ENCODE assay signal across 23 mouse cellular contexts in the genomic region with DNA sequence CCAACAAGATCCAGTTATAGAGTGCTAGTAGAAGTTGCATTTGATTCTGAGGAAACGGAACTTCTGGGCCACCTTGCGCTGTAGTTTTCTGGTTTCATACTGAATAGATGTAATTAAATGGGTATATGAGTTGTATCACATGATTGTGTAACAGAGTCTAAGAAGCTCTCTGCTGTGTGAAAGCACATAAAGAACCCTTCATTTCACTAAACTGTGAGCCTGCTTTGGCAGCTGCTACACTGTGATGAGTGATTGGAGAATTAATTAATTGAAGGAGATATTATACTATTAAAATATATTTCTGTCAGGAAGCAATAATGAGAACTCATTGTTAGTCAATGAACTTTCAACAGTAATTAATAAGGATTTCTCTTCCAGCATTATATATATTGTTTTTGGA.
A peak's percentile ranks its signal among the peaks of the same experiment; 100 is the strongest.
DNase-seq lines count a peak whose midpoint lies in the region; ATAC-seq and TF ChIP-seq lines count a peak whose summit lies in the region.
"Had no signal": no experiment of that assay in that cellular context is flagged by ENCODE, and none has a peak within 500 bp of the region (broad histone marks: within the 10 kb centered on the region; RNA-seq: fewer than 3 reads in every experiment).

No protein-coding gene starts in this region.

- no peaks in the 10 kb centered on the region for H3K27me3 ChIP-seq in forebrain, embryonic 14.5 days (replicated peaks; ENCODE audit: control insufficient read depth, insufficient read depth, low read length)
- H3K27me3 ChIP-seq in forebrain, embryonic 10.5 days (ENCODE audit: poor library complexity, severe bottlenecking) = no peaks in the 10 kb centered on the region
- no peaks in the 10 kb centered on the region for H3K27me3 ChIP-seq in forebrain, embryonic 16.5 days (replicated peaks; ENCODE audit: control insufficient read depth, insufficient read depth, low read length)
- H3K27me3 ChIP-seq in forebrain, embryonic 11.5 days (ENCODE audit: control insufficient read depth, insufficient read depth, low read length) = no peaks in the 10 kb centered on the region
- no peaks in the 10 kb centered on the region for H3K27me3 ChIP-seq in forebrain, postnatal 0 days (ENCODE audit: insufficient read depth, low read length)
- H3K27me3 ChIP-seq in forebrain, embryonic 13.5 days = no peaks in the 10 kb centered on the region
- H3K27me3 ChIP-seq: CH12.LX, Patski had no signal

- no peak for TF ChIP-seq CTCF in forebrain, postnatal 0 days (IDR thresholded peaks at IDR 0.05; ENCODE audit: low read depth)
- no peak for TF ChIP-seq CTCF in brain, embryonic 14.5 days (IDR thresholded peaks at IDR 0.05; ENCODE audit: borderline replicate concordance, extremely low read depth, insufficient read depth, insufficient read length)

- H3K9ac ChIP-seq in forebrain, embryonic 14.5 days (ENCODE audit: low read length) = no peak overlapping the region
- no peak overlapping the region for H3K9ac ChIP-seq in forebrain, embryonic 16.5 days (replicated peaks; ENCODE audit: low read depth, low read length)
- no peak overlapping the region for H3K9ac ChIP-seq in forebrain, embryonic 11.5 days (ENCODE audit: low read length)
- H3K9ac ChIP-seq in forebrain, postnatal 0 days = no peak overlapping the region
- no peak overlapping the region for H3K9ac ChIP-seq in forebrain, embryonic 13.5 days

- H3K4me3 ChIP-seq in forebrain, embryonic 14.5 days (ENCODE audit: low read depth, low read length) = no peak overlapping the region
- H3K4me3 ChIP-seq in forebrain, embryonic 10.5 days = no peak overlapping the region
- H3K4me3 ChIP-seq in forebrain, embryonic 16.5 days (replicated peaks; ENCODE audit: low read length) = no peak overlapping the region
- H3K4me3 ChIP-seq in forebrain, embryonic 11.5 days (ENCODE audit: low read depth, low read length) = no peak overlapping the region
- no peak overlapping the region for H3K4me3 ChIP-seq in forebrain, postnatal 0 days (ENCODE audit: low read depth, low read length)
- no peak overlapping the region for H3K4me3 ChIP-seq in forebrain, embryonic 13.5 days

- H3K9me3 ChIP-seq in forebrain, embryonic 14.5 days (replicated peaks; ENCODE audit: control insufficient read depth, low read length) = no peaks in the 10 kb centered on the region
- H3K9me3 ChIP-seq in forebrain, embryonic 10.5 days = peaks cover 7% of the 10 kb centered on the region; the same call in 1 of the 2 replicates
- no peaks in the 10 kb centered on the region for H3K9me3 ChIP-seq in forebrain, embryonic 16.5 days (ENCODE audit: control insufficient read depth, low read length)
- no peaks in the 10 kb centered on the region for H3K9me3 ChIP-seq in forebrain, embryonic 11.5 days (ENCODE audit: control insufficient read depth, low read length)
- H3K9me3 ChIP-seq in forebrain, postnatal 0 days (ENCODE audit: low read length) = no peaks in the 10 kb centered on the region
- peaks cover 4% of the 10 kb centered on the region; the same call in 1 of the 2 replicates for H3K9me3 ChIP-seq in forebrain, embryonic 13.5 days (replicated peaks)

- peak; percentile 18 for DNase-seq in forebrain, embryonic 14.5 days (ENCODE audit: low spot score)
- no peak for DNase-seq in forebrain, embryonic 10.5 days (ENCODE audit: extremely low spot score, low spot score)
- DNase-seq in forebrain, embryonic 11.5 days (ENCODE audit: low spot score) = no peak
- no peak for DNase-seq in forebrain, postnatal 0 days
- DNase-seq in brain, embryonic 14.5 days (ENCODE audit: low read depth) = peak; percentile 24
- no peak for DNase-seq in heart, postnatal 25 days (ENCODE audit: low spot score)
- DNase-seq: adrenal gland, adult 2 months; adrenal gland, adult 8-10 months; adrenal gland, postnatal 10 days; adrenal gland, postnatal 14 days; adrenal gland, postnatal 25 days; adrenal gland, postnatal 36 days; B cell, adult 2 months; cerebellum, adult 11 months; cerebellum, adult 11-12 months; cerebellum, adult 18-20 months had no signal

- no peak overlapping the region for H3K27ac ChIP-seq in forebrain, embryonic 14.5 days (ENCODE audit: low read depth, low read length)
- H3K27ac ChIP-seq in forebrain, embryonic 10.5 days = no peak overlapping the region
- no peak overlapping the region for H3K27ac ChIP-seq in forebrain, embryonic 16.5 days (ENCODE audit: low read length)
- no peak overlapping the region for H3K27ac ChIP-seq in forebrain, embryonic 11.5 days (ENCODE audit: low read depth, low read length)
- no peak overlapping the region for H3K27ac ChIP-seq in forebrain, postnatal 0 days (ENCODE audit: low read depth, low read length)
- H3K27ac ChIP-seq in forebrain, embryonic 13.5 days = no peak overlapping the region

- peak; percentile 46 for ATAC-seq in forebrain, embryonic 14.5 days
- ATAC-seq in forebrain, embryonic 16.5 days = 0 out of 2 replicates have a peak, but pooled peaks have one; percentile 52
- no peak for ATAC-seq in forebrain, embryonic 11.5 days (replicated peaks; ENCODE audit: low FRiP score)
- peak; percentile 69; the same call in 1 of the 2 replicates for ATAC-seq in forebrain, postnatal 0 days
- no peak for ATAC-seq in forebrain, embryonic 13.5 days
- ATAC-seq: activated CD4-positive, CD25-positive, alpha-beta regulatory T cell, adult 4 months; CD4-positive, CD25-positive, alpha-beta regulatory T cell, adult 4 months; Patski had no signal

- no peak overlapping the region for H3K4me2 ChIP-seq in forebrain, embryonic 14.5 days (ENCODE audit: low read length)
- no peak overlapping the region for H3K4me2 ChIP-seq in forebrain, embryonic 16.5 days (ENCODE audit: low read length)
- no peak overlapping the region for H3K4me2 ChIP-seq in forebrain, embryonic 11.5 days (ENCODE audit: low read depth, low read length, severe bottlenecking)
- H3K4me2 ChIP-seq in forebrain, postnatal 0 days (ENCODE audit: low read depth) = no peak overlapping the region
- no peak overlapping the region for H3K4me2 ChIP-seq in forebrain, embryonic 13.5 days

- intact Hi-C loops in heart, postnatal 25 days (cut with DNase I) = no loop called here

- WGBS in forebrain, embryonic 14.5 days = 85% methylated on average over 2 of the region's 2 CpGs
- WGBS in forebrain, embryonic 10.5 days = 90% methylated on average over 2 of the region's 2 CpGs
- WGBS in forebrain, embryonic 16.5 days = 80% methylated on average over 2 of the region's 2 CpGs
- WGBS in forebrain, embryonic 11.5 days = 95% methylated on average over 2 of the region's 2 CpGs
- 76% methylated on average over 2 of the region's 2 CpGs for WGBS in forebrain, postnatal 0 days
- 91% methylated on average over 2 of the region's 2 CpGs for WGBS in forebrain, embryonic 13.5 days

- H3K36me3 ChIP-seq in forebrain, embryonic 14.5 days (ENCODE audit: control insufficient read depth, insufficient read depth, low read length) = no peaks in the 10 kb centered on the region
- H3K36me3 ChIP-seq in forebrain, embryonic 10.5 days (replicated peaks) = no peaks in the 10 kb centered on the region
- H3K36me3 ChIP-seq in forebrain, embryonic 16.5 days (ENCODE audit: control insufficient read depth, insufficient read depth) = no peaks in the 10 kb centered on the region
- no peaks in the 10 kb centered on the region for H3K36me3 ChIP-seq in forebrain, embryonic 11.5 days (ENCODE audit: control insufficient read depth, insufficient read depth, low read length)
- H3K36me3 ChIP-seq in forebrain, postnatal 0 days (ENCODE audit: insufficient read depth) = no peaks in the 10 kb centered on the region
- H3K36me3 ChIP-seq in forebrain, embryonic 13.5 days (ENCODE audit: poor library complexity, severe bottlenecking) = no peaks in the 10 kb centered on the region
- H3K36me3 ChIP-seq: G1E had no signal

- TF ChIP-seq POLR2A in brain, embryonic 14.5 days (IDR thresholded peaks at IDR 0.05; ENCODE audit: borderline replicate concordance, extremely low read depth, insufficient read depth, insufficient read length, poor library complexity, severe bottlenecking) = no peak

- H3K4me1 ChIP-seq in forebrain, embryonic 14.5 days (ENCODE audit: control insufficient read depth, insufficient read depth, low read length) = no peaks in the 10 kb centered on the region
- H3K4me1 ChIP-seq in forebrain, embryonic 10.5 days = no peaks in the 10 kb centered on the region
- no peaks in the 10 kb centered on the region for H3K4me1 ChIP-seq in forebrain, embryonic 16.5 days (replicated peaks; ENCODE audit: control insufficient read depth, insufficient read depth, low read length)
- H3K4me1 ChIP-seq in forebrain, embryonic 11.5 days (replicated peaks; ENCODE audit: control insufficient read depth, insufficient read depth, low read length) = no peaks in the 10 kb centered on the region
- H3K4me1 ChIP-seq in forebrain, postnatal 0 days (ENCODE audit: insufficient read depth) = no peaks in the 10 kb centered on the region
- H3K4me1 ChIP-seq in forebrain, embryonic 13.5 days = no peaks in the 10 kb centered on the region

Comparison
In these comparisons a context has a peak if more than half of its experiments do, and no peak if none do; other contexts are left out.
1. ATAC-seq: peak in forebrain, embryonic 14.5 days (single experiment), forebrain, embryonic 16.5 days (single experiment) and forebrain, postnatal 0 days (single experiment); none in forebrain, embryonic 11.5 days (single experiment) and forebrain, embryonic 13.5 days (single experiment).
2. DNase-seq: peak in forebrain, embryonic 14.5 days (single experiment) and brain, embryonic 14.5 days (single experiment); none in forebrain, embryonic 10.5 days (single experiment), forebrain, embryonic 11.5 days (single experiment), forebrain, postnatal 0 days (single experiment) and heart, postnatal 25 days (single experiment).